Mouse (Mus musculus) thymus, adult 2 months (tissue): ENCODE data around the gene Pms2. TPM values are rescaled to one million over a fixed set of nuclear protein-coding genes. Genes with fewer than 3 reads are reported as not detected.

Experiments
- DNase-seq: peaks from one replicate; pipeline ENCODE4 v3.0.0; 2021
- H3K27ac ChIP-seq: fragments of 200-500 bp; 2 replicates; pipeline ENCODE4 v1.5.1; 2012; ENCODE audit warnings: low read length, control low read depth; ENCODE audit not compliant: control insufficient read depth, insufficient read depth
- H3K27me3 ChIP-seq: fragments of 200-500 bp; 2 replicates; pipeline ENCODE4 v1.6.1; 2012; ENCODE audit warnings: mild to moderate bottlenecking, low read length, moderate library complexity, mixed read lengths; ENCODE audit not compliant: control insufficient read depth, insufficient read depth
- H3K36me3 ChIP-seq: fragments of 200-500 bp; 2 replicates; pipeline ENCODE4 v1.6.1; 2012; ENCODE audit warnings: mild to moderate bottlenecking, low read length, moderate library complexity; ENCODE audit not compliant: control insufficient read depth, insufficient read depth
- H3K4me1 ChIP-seq: fragments of 200-500 bp; replicated peaks from 2 replicates; pipeline ENCODE4 v1.6.1; 2012; ENCODE audit warnings: low read length; ENCODE audit not compliant: control insufficient read depth, insufficient read depth
- H3K4me3 ChIP-seq: fragments of 200-500 bp; 2 replicates; pipeline ENCODE4 v1.5.1; 2012; ENCODE audit warnings: mild to moderate bottlenecking, low read length, control low read depth, moderate library complexity; ENCODE audit not compliant: control insufficient read depth, insufficient read depth
- CTCF ChIP-seq: fragments of 200-500 bp; IDR thresholded peaks from 2 replicates; pipeline ENCODE4 v1.5.1; 2012; ENCODE audit warnings: mild to moderate bottlenecking, control low read depth, low read length, moderate library complexity, borderline replicate concordance; ENCODE audit not compliant: control insufficient read depth, poor library complexity, insufficient read depth; ENCODE audit errors: extremely low read depth
- POLR2A ChIP-seq: fragments of 200-500 bp; IDR thresholded peaks from 2 replicates; pipeline ENCODE4 v1.6.1; 2012; ENCODE audit warnings: mild to moderate bottlenecking, low read length, control low read depth, moderate library complexity; ENCODE audit not compliant: control insufficient read depth, poor library complexity, insufficient read depth; ENCODE audit errors: extremely low read depth
- WGBS: fragments of 180-500 bp; shearing (Covaris S2); methylation state at CpG from one replicate; pipeline ENCODE4 v1.1.7; 2018; 5-methylcytosine and 5-hydroxymethylcytosine counted together
- polyA plus RNA-seq: library from polyadenylated mRNA; depleted of rRNA; stranded (reverse); fragments of >200 nt; gene quantifications from 2 replicates; pipeline ENCODE4 v1.2.3, GENCODE M21; 2012; rRNA removed

Pms2 gene
- 8.2 and 9.5 TPM in 2 replicates for polyA plus RNA-seq

DNA sequence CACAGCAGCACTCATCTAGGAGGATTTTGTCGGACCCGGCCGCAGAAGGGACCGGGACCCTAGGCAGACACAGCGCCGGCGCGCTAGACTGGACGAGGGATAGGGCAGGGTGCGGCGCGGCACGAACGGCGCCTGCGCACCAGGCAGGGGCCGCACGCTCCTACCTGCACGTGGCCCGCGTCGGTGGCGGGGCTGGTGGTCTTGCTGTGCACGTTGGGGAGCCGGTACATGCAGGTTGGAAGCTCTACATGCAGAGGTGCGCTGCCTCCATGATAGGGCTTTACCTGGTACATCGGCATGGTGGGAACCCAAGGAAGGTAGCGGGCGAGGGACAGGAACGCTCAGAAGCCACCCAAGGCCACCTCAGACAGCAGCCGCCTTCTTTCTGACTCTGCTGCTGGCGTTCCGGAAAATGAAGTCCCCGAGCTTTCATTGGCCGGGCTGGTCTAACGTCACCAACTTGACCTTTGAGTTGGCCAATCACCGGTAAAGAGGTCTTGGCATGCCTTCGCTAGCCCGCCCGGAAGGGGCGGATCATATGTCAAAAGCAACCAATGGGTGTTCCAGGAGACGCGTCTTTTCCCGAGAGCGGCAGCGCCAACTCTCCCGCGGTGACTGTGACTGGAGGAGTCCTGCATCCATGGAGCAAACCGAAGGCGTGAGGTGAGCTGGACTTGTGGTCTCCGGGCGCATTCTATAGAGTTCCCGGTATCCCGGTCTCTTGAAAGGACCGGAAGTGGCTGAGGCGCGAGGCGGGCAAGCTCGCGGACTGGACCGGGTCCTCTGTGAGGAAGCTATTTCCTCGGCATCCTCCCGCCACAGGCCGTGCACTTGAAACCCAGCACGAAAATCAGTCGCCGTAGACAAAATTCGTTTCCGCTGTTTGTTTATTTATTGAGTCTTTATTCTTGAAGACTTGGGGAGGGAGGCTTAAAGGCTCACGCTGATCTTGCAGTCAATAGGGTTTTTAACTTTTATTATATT is at the start of gene Pms2, which contains the start of gene Aimp2:
Gene Pms2 (plus strand): TSS at position 548 of the 984 bp plus-strand sequence.
Gene Aimp2 (minus strand): TSS at position 431 of the 984 bp plus-strand sequence.
- peaks cover 5% of the 10 kb centered on the region for H3K4me1 ChIP-seq
- H3K36me3 ChIP-seq = peaks cover 3% of the 10 kb centered on the region; the same call in 1 of the 2 replicates
- H3K4me3 ChIP-seq = peak within 1 kb of the TSS; percentile 81
- no peaks in the 10 kb centered on the region for H3K27me3 ChIP-seq
- peak; percentile 95 for DNase-seq
- H3K27ac ChIP-seq = no peak within 1 kb of the TSS
- under 1% methylated on average over 70 of the region's 70 CpGs for WGBS
- TF ChIP-seq POLR2A (peak; percentile 48; the same call in 1 of the 2 replicates), CTCF (peak; percentile 25; the same call in 1 of the 2 replicates)

DNA sequence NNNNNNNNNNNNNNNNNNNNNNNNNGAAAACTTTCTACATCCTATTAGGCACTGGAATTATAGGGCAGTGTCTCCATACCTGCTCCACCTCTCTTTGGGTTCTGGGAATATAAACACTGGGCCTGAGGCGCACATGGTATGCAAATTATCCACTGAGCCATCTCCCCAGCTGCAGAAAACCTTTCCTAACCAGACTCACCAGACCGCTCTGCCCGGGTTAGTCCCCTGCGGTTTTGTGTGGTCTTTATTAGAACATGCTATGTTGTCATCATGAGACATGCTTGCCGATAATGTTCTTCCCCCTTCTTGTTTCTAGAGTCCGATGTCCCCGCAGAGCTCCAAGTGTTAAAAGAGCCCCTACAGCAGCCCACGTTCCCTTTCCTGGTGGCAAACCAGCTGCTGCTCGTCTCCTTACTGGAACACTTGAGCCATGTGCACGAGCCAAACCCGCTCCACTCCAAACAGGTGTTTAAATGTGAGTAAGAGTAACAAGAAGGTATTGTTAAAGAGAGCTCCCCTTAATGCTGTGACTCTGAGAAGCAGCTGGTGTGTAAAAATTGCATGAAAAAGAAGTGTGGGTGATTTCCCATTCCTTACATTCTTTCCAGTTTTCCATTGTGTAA is 38.1 kb upstream of the Pms2 start:
- Histone ChIP-seq H3K4me1 (no peaks in the 10 kb centered on the region), H3K36me3 (peaks cover 30% of the 10 kb centered on the region), H3K27ac (no peak overlapping the region), H3K27me3 (no peaks in the 10 kb centered on the region), H3K4me3 (no peak overlapping the region)
- no peak for DNase-seq
- WGBS = 91% methylated on average over 11 of the region's 11 CpGs
- TF ChIP-seq POLR2A (no peak), CTCF (no peak)

DNA sequence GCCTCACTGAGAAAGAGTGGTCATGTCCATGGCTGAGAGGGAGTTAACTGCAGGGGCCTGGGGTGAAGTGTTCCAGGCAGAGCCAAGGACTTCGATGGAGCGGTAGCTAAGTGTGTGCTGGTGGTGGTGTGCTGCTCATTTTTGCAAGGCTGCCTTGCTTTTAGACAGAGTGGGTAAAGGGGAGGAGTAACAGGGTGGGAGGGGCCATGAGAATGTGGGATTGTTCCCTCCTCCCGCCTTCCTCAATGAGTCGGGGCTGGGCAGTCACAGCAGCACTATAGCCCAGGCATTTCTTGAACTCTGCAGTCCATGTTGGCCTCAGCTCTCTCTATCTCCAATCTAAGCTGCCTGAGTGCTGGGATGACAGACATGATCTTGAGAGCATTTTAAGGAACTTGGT is 35.2 kb upstream of the Pms2 start:
- Histone ChIP-seq H3K4me1 (no peaks in the 10 kb centered on the region), H3K36me3 (peaks cover 53% of the 10 kb centered on the region), H3K27me3 (no peaks in the 10 kb centered on the region), H3K4me3 (no peak overlapping the region), H3K27ac (no peak overlapping the region)
- WGBS = 90% methylated on average over 4 of the region's 4 CpGs
- TF ChIP-seq CTCF (no peak), POLR2A (no peak)
- no peak for DNase-seq

DNA sequence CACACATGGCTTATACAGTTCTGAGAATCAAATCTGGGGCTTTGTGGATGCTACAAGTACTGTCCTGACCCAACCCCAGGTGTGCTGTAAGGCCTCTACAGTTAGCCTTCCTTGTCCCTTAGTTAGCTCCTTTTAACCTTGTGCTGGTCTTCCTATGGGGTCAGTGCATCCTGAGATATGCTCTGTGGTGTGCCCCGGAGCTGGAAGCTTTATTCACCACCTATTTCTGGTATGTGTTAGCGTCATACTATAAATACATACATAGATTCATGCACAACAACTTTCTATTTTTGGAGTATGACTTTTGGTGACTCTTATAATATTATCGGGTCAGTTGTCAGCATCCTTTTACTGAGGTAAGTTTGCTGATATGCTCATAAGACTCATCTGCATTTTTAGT is 24.5 kb upstream of the Pms2 start:
- no peak for DNase-seq
- TF ChIP-seq CTCF (no peak), POLR2A (no peak)
- no peak overlapping the region for H3K27ac ChIP-seq
- H3K27me3 ChIP-seq = no peaks in the 10 kb centered on the region
- H3K36me3 ChIP-seq = peaks cover 77% of the 10 kb centered on the region
- no peaks in the 10 kb centered on the region for H3K4me1 ChIP-seq
- no peak overlapping the region for H3K4me3 ChIP-seq
- 96% methylated on average over 3 of the region's 3 CpGs for WGBS

DNA sequence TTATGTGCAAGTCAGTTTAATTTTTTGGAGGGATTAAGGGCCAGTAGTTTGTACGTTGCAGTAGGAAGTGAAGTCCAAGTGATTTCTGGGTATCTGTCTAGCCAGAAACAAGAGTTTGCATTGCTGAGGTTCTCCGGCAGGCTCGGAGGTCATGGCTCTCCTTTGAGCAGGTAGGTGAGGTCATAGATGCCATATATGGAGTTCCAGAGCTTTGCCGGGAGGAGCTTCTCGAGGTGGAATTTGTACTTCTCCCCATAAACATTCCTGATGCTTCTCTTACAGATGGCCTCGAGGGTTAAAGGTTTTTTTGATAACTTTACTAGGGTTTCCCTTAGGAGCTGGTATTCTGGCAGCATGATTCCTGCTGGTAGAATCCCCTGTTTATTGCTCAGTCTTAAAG is 19.0 kb upstream of the Pms2 start:
- Histone ChIP-seq H3K27ac (no peak overlapping the region), H3K4me3 (no peak overlapping the region), H3K4me1 (no peaks in the 10 kb centered on the region), H3K36me3 (peaks cover 37% of the 10 kb centered on the region), H3K27me3 (no peaks in the 10 kb centered on the region)
- 97% methylated on average over 6 of the region's 6 CpGs for WGBS
- no peak for DNase-seq
- TF ChIP-seq CTCF = no peak
- TF ChIP-seq POLR2A = no peak

DNA sequence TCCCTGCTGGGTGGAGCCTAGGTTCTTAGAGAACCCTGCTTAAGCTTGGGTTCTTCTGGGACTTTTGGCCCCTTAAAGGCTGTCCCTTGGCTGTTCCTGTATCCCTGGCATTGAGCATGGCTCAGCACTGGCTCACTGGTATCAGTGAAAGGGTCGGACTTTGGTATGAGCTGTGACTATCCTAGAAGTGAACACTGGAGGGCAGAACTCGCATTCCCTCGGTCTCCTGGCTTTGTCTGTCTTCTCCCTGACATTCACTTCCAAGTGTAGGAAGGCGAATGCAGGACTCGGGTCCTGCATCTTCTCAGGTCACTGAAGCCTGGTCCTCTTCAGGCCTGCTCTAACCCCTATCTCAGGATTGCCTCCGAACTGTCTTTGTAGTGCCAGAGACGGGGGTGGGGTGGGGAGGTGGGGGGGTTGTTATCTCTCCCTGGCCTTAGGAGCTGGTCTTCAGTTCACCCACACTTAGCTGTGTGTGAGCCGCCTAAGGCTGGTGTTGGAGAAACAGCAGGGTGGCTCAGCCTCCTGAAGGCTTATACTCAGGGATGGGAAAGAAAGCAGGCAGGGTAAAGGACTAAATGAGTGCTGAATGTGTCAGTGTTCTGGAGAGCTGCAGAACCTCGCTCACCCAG is 17.4 kb upstream of the Pms2 start:
- WGBS = 95% methylated on average over 9 of the region's 9 CpGs

More for the DNA sequence above, 17.4 kb upstream of the Pms2 start:
- Histone ChIP-seq H3K4me1 (no peaks in the 10 kb centered on the region), H3K27ac (no peak overlapping the region), H3K4me3 (no peak overlapping the region), H3K27me3 (no peaks in the 10 kb centered on the region), H3K36me3 (peaks cover 28% of the 10 kb centered on the region)
- no peak for DNase-seq
- TF ChIP-seq CTCF (no peak), POLR2A (no peak)
